Mouse (Mus musculus) megakaryocyte, embryonic 14.5 days (primary cell): Measurements from ENCODE around the gene Dgka.

Experiments used
- FLI1 ChIP-seq: IDR thresholded peaks from 2 replicates; pipeline ENCODE4 v1.6.1; 2012; ENCODE audit warnings: low read length, inconsistent platforms, mixed read lengths
- GATA1 ChIP-seq: IDR thresholded peaks from 3 replicates; pipeline ENCODE4 v1.6.1; 2012; ENCODE audit warnings: mixed read lengths, low read length, inconsistent platforms, borderline replicate concordance

DNA sequence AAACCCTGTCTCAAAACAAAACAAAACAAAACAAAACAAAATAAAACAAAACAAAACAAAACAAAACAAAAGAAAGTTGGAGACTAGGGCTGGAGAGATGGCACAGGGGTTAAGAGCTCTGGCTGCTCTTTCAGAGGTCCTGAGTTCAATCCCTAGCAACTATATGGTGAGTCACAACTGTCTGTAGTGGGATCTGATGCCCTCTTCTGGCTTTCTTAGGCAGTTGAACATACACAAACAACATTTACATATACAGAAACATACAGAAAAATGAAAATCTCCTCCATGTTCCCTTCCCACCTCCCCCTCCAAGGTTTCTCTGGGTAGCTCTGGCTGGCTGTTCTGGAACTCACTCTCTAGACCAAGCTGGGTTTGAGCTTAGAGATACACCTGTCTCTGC lies 47.4 kb upstream of the Dgka start:
- TF ChIP-seq GATA1 (no peak), FLI1 (no peak)
